Mouse (Mus musculus) neutrophil, adult 5-6 weeks (primary cell): ENCODE measurements around the gene Tlr5. TPM values are rescaled to one million over a fixed set of nuclear protein-coding genes. Genes with fewer than 3 reads are reported as not detected.

ENCODE experiments used
- ATAC-seq: fragments of 151-379, 151-347 bp; 2 replicates; pipeline ENCODE4 v1.8.0; 2017; ENCODE audit warnings: mild to moderate bottlenecking, moderate TSS enrichment; ENCODE audit not compliant: insufficient number of reproducible peaks, poor library complexity, low FRiP score, severe bottlenecking; ENCODE audit errors: extremely low read depth
- total RNA-seq: library from RNA; stranded (forward); fragments of 200-1000 nt; gene quantifications from 2 replicates; pipeline ENCODE4 v1.2.3, GENCODE M21; 2017

Tlr5 gene
- total RNA-seq, 1 experiment from 2014 or later = 12.0 TPM

- ATAC-seq = peak; percentile 73
These were observed 28.4 kb downstream of the Tlr5 start for GRCm38 (mm10) chr1:182982995-182983394.

GRCm38 (mm10) chr1:182983496-182984127, 29.0 kb downstream of the Tlr5 start:
- ATAC-seq = no peak

- ATAC-seq = no peak
These were observed 31.7 kb downstream of the Tlr5 start for GRCm38 (mm10) chr1:182986243-182986642.

- no peak for ATAC-seq
These were observed 32.2 kb downstream of the Tlr5 start for GRCm38 (mm10) chr1:182986750-182987149.

- no peak for ATAC-seq
These were observed 33.2 kb downstream of the Tlr5 start for GRCm38 (mm10) chr1:182987801-182988200.

- ATAC-seq = no peak
These were observed 34.1 kb downstream of the Tlr5 start for GRCm38 (mm10) chr1:182988646-182989045.

GRCm38 (mm10) chr1:182990092-182990762, 35.6 kb downstream of the Tlr5 start:
- no peak for ATAC-seq

GRCm38 (mm10) chr1:182991002-182991778, 36.6 kb downstream of the Tlr5 start:
- peak; percentile 72 for ATAC-seq

Other genes starting within 250 kb of the Tlr5 start
- not detected in 2 replicates for gene Ccdc185, start 205.6 kb upstream of the Tlr5 start, total RNA-seq
- not detected in 2 replicates for gene Susd4, start 190.9 kb upstream of the Tlr5 start, total RNA-seq